Mouse (Mus musculus) MEL-GATA-1-ER (cell line): ENCODE measurements around the gene Foxp1.

ENCODE experiments used
- DNase-seq: peaks from one replicate; pipeline ENCODE4 v3.0.0-alpha.2; 2012; ENCODE audit warnings: low read depth; ENCODE audit errors: extremely low read depth

Foxp1 gene

GRCm38 (mm10) chr6:99335174-99335830, 187.2 kb downstream of the Foxp1 start:
- no peak for DNase-seq

- DNase-seq = no peak
Observed at GRCm38 (mm10) chr6:99334255-99334654, 188.3 kb downstream of the Foxp1 start.

DNA sequence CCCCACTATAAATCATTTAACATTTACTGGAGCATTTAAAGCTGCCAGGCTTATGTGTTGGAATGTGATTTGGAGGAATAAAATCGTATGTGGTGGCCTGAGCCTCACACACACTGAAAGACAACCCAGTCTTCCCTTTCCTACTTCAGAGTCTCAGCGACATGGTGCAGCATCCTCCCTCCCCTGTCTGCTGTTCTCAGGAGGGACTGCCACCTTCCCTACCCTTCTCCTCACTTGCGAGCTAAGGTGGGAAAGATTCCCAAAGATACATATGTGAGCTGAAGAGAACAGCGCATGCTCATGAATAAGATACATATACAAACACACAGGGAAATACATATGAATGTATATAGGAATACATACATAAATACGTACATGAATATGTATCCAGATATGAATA, 189.4 kb downstream of the Foxp1 start:
- DNase-seq = no peak

- DNase-seq = no peak
Observed at GRCm38 (mm10) chr6:99330169-99330568, 192.4 kb downstream of the Foxp1 start.

- DNase-seq = no peak
Observed at GRCm38 (mm10) chr6:99328634-99329033, 193.9 kb downstream of the Foxp1 start.

DNA sequence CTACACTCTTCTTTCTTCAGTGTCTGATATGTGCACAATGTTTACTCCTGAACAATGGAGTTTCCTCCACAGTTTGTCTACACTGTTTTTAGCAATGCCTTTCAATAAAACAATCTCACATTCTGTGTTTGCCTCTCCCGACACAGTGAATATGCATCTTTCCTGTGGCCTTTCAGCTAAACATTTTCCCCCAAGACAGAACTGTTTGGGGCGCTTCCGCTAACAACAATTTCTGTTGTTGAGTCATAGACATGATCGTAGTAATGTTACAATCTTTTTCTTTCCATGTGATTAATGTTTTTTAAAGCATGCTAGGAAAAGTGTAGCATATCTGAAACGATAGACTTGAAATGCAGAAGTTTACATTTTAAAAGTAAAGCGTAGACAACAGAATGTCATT, 194.4 kb downstream of the Foxp1 start:
- no peak for DNase-seq

GRCm38 (mm10) chr6:99327721-99328120, 194.8 kb downstream of the Foxp1 start:
- DNase-seq = no peak

DNA sequence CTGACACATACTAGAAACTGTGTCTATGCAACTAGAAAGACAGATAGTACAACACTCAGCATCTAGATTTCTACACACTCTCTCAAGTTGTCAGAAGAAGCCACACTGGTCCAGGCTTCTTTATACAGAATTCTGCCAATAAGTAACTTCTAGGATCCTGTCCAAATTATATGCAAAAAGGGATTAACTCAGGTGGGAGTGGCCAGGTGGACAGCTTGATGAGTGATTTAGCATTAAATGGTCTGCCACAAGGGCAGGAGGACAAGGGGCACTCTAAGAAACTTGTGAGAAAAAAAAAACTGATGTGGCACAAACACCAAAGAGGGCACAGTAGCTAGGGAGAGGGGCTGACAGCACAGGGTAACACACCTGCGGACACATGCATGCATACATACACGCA, 196.6 kb downstream of the Foxp1 start:
- DNase-seq = no peak

DNA sequence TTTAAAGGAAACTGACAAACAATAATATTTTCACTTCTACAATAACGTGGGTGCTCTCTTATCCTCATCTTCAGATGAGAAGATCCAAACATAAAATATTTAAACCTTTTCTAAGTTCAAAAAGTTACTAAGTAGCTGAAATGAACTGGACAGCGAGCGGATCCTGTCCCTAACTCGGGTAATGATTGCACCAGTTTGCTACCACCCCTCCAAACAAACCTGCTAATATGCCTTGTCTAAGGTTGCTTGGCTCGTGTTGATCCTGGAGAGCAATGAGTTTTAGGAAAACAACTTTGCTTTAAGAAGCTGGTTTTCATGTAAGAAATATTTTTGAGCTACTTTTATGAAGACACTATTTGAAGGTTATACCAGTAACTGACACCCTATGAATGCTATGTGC, 197.1 kb downstream of the Foxp1 start:
- no peak for DNase-seq

GRCm38 (mm10) chr6:99322132-99322904, 200.2 kb downstream of the Foxp1 start:
- DNase-seq = no peak

GRCm38 (mm10) chr6:99320444-99320843, 202.1 kb downstream of the Foxp1 start:
- no peak for DNase-seq

GRCm38 (mm10) chr6:99319415-99320405, 202.8 kb downstream of the Foxp1 start:
- DNase-seq = no peak

DNA sequence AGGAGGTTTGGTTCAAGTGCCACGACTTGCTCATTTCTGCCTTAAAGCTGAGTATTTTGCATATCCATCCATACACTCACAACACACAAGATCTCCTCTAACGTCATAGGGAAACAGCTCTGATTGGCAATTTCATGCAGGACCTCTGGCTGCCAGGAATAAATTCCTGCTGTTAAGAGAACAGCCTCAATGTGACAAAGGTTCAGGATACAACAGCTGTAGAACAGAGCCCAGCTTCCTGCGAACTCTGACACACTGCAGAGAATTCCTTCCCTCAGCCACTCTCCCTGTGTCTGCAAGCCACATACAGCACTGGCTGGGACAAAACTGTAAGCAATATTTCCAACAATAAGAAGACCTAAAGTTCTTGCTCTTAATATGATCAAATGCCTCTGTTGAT, 207.8 kb downstream of the Foxp1 start:
- DNase-seq = no peak

- no peak for DNase-seq
Observed at GRCm38 (mm10) chr6:99310529-99310928, 212.0 kb downstream of the Foxp1 start.

DNA sequence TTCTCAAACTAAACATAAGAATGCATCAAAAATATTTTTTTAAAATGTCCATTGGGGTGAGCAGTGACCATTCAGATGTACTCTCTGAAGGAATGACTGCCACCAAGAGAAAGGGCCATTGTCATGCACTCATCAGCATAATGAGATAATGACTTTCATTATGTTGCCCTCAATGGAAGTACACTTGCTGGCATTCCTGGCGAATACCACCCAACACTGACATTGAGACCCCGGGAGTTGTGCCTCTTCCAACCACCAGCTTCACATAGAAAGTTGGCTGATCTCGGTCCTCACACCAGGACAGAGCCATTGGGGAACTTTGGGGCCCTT, 212.4 kb downstream of the Foxp1 start:
- no peak for DNase-seq

DNA sequence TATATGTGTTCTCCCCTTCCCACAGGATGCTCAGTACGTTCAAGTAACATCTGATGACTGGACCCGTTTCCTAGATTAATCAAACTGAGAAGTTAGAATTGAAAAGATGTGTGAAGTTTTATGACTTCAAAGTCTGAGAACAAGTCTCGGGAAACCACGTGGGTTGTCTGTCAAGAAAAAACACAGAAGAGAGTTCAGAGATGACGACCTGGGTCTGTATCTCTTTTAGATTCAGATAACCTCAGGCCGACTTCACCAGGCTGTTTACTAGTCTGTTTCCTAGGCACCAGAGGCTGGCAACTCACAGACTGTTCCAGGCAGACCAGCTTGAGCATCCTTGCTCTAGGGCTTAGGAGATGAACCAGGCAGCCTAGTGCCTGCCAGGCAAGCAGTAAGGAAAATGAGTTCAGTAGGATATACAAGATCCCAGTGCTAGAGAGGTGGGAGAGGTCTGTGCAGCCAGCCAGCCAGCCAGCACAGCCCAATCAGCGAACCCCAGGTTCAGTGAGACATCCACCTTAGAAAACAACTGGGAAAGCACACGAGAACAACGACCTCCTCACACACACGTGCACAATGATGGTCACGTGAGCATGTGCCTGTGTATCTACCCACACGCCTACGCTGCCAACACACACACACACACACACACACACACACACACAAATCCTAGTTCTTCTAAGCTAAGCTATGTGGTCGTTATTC, 212.9 kb downstream of the Foxp1 start:
- no peak for DNase-seq

DNA sequence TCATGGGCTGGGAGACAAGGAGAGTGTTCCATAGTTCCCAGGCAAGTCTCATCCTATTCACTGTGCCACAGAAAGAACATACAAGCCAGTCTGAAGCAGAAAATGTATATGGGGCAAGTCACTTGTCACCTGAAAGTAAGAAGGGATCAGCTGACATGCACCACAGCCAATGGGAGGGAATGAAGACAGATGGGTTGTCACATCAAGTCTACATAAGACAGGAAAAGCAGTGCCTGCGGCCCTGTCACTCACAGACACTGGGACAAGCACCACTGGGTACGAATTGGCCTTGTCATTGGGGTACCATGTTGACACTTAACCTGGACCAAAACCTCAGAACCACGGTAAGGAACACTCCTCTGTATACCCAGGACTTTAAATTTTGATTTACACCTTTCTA, 216.8 kb downstream of the Foxp1 start:
- no peak for DNase-seq

GRCm38 (mm10) chr6:99305236-99305635, 217.3 kb downstream of the Foxp1 start:
- no peak for DNase-seq

- no peak for DNase-seq
Observed at GRCm38 (mm10) chr6:99302662-99303435, 219.7 kb downstream of the Foxp1 start.

DNA sequence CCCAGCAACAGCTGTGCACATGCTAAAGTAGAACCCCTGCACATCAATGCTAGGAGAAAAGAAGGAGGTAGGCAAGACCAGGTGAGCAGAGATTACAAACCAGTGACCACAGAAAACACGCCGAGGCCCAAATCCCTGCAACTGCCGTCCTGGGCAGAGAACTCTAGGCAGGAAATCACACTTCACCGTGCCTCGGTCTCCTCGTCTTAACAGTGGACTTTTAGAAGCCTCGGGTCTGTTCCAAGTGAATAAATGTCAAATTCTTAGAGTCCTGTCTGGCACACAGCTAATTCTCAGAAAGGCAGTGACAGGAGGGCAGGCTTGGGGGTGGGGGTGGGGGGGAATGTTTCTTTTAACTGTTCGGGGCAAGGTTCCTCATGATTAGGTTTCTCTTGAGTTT, 220.6 kb downstream of the Foxp1 start:
- DNase-seq = no peak

- no peak for DNase-seq
Observed at GRCm38 (mm10) chr6:99300235-99300634, 222.3 kb downstream of the Foxp1 start.
